Mouse (Mus musculus): Measurements from ENCODE around the gene Olfr410. TPM values are rescaled to one million over a fixed set of nuclear protein-coding genes. Genes with fewer than 3 reads are reported as not detected.
A peak's percentile ranks its signal among the peaks of the same experiment; 100 is the strongest.

Olfr410 gene
- not detected for total RNA-seq (2021)
- not detected in 2 replicates for polyA plus RNA-seq (2012; rRNA removed)
- long read RNA-seq = 0 reads

DNA sequence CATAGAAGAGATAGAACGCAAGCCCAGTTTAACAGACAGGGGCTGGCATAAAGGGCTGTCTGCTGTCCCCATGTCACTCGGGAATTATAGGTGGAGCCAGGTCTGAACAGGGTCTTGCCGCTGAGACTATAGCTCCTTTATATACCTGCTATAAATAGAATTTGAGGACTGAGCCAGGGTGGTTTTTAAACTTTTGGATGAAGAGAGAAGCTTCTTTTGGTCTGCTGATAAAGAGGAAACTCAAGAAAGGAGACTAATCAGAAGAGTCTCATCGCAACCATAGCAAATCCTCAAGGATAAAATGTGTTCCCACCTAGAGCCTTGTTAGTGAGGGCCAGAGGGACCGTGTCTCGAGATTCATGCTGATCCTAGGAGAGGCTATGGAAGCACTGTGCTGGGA, at the start of gene Olfr410:
Gene Olfr410, minus strand, starts transcription at position 101 of the 400 bp plus-strand sequence.
- intact Hi-C loops (cut with DNase I) = no loop called here
- H3K4me3 ChIP-seq = no peak within 1 kb of the TSS
- no peaks in the 10 kb centered on the region for H3K36me3 ChIP-seq (ENCODE audit: control insufficient read depth, insufficient read depth, low read length)
- DNase-seq = no peak
- H3K27me3 ChIP-seq (ENCODE audit: control insufficient read depth, insufficient read depth, low read length) = no peaks in the 10 kb centered on the region
- no peak for TF ChIP-seq POLR2A (IDR thresholded peaks at IDR 0.05; ENCODE audit: insufficient read depth, low read depth, low read length)
- TF ChIP-seq EP300 (IDR thresholded peaks at IDR 0.05; ENCODE audit: insufficient read depth, low read depth, low read length) = no peak
- TF ChIP-seq CTCF (IDR thresholded peaks at IDR 0.05) = no peak
- 67% methylated on average over 6 of the region's 6 CpGs for WGBS
- H3K4me1 ChIP-seq (ENCODE audit: control insufficient read depth, insufficient read depth, low read length) = no peaks in the 10 kb centered on the region
- no peaks in the 10 kb centered on the region for H3K79me2 ChIP-seq (replicated peaks; ENCODE audit: control insufficient read depth, insufficient read depth, low read length)
- no peak within 1 kb of the TSS for H3K27ac ChIP-seq
- no peak within 1 kb of the TSS for H3K9ac ChIP-seq (ENCODE audit: low read depth, low read length)

DNA sequence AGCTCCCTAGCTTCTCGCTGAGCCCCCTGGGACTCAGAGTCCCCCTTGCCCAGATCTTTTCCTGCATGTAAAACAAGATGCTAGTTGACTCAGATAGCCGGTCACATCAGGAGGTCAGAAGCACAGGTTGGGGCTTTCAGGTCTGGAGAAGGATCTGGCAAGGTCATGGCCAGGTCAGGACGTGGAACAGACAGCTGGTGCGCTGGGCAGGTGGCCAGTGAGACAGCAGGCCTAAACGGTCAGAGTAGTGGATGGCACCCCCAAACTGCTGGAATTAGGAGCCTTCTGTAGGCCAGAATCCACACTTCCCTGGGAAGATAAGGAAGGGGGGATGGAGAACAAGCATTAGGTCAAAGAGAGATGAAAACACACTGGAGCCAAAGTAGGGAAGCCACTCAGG, 49.4 kb upstream of the Olfr410 start:
- WGBS = 60% methylated on average over 5 of the region's 5 CpGs

DNA sequence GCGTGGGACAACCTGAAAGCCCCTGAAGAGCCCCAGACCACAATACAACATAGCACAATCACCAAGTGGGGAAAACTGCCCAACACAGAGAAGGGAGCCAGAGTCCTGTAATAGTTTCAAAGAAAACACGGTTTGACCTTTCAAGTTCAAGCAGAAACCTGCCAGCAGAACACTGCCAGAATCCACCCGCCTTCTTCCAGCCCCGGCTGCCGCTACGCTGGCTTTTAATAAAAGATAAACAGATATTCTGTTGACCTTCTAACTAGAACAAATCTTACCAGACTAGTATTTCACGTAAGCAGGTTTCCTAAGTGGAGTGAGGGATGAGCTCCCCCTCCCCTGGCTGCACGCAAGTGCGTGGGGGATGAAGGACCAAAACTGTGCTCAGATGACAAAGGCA, 47.8 kb upstream of the Olfr410 start:
- H3K9ac ChIP-seq (ENCODE audit: low read depth, low read length) = no peak overlapping the region
- H3K4me1 ChIP-seq (ENCODE audit: control insufficient read depth, insufficient read depth, low read length) = peaks cover 3% of the 10 kb centered on the region; the same call in 1 of the 2 replicates
- no peaks in the 10 kb centered on the region for H3K27me3 ChIP-seq (ENCODE audit: control insufficient read depth, insufficient read depth, low read length)
- H3K27ac ChIP-seq = peak overlapping the region; percentile 71
- H3K4me3 ChIP-seq = no peak overlapping the region
- WGBS = 49% methylated on average over 9 of the region's 9 CpGs
- no peaks in the 10 kb centered on the region for H3K36me3 ChIP-seq (ENCODE audit: control insufficient read depth, insufficient read depth, low read length)
- DNase-seq = peak; percentile 40 to 47
- TF ChIP-seq CTCF (IDR thresholded peaks at IDR 0.05) (no peak), EP300 (IDR thresholded peaks at IDR 0.05; ENCODE audit: insufficient read depth, low read depth, low read length) (no peak), POLR2A (IDR thresholded peaks at IDR 0.05; ENCODE audit: insufficient read depth, low read depth, low read length) (no peak)
- intact Hi-C loops (cut with DNase I) = loop anchor here (5.0 kb wide), 1 partner anchor 152 kb away; no protein-coding TSS in a partner anchor
- H3K79me2 ChIP-seq (replicated peaks; ENCODE audit: control insufficient read depth, insufficient read depth, low read length) = no peaks in the 10 kb centered on the region

More for the DNA sequence above, 49.4 kb upstream of the Olfr410 start:
- Histone ChIP-seq H3K27me3 (ENCODE audit: control insufficient read depth, insufficient read depth, low read length) (no peaks in the 10 kb centered on the region), H3K36me3 (ENCODE audit: control insufficient read depth, insufficient read depth, low read length) (no peaks in the 10 kb centered on the region), H3K27ac (peak overlapping the region; percentile 9; the same call in 1 of the 2 replicates), H3K9ac (ENCODE audit: low read depth, low read length) (no peak overlapping the region), H3K4me1 (ENCODE audit: control insufficient read depth, insufficient read depth, low read length) (peaks cover 3% of the 10 kb centered on the region; the same call in 1 of the 2 replicates), H3K79me2 (replicated peaks; ENCODE audit: control insufficient read depth, insufficient read depth, low read length) (no peaks in the 10 kb centered on the region), H3K4me3 (no peak overlapping the region)
- DNase-seq = peak in 1 of 2 experiments; percentile 27
- no peak for TF ChIP-seq EP300 (IDR thresholded peaks at IDR 0.05; ENCODE audit: insufficient read depth, low read depth, low read length)
- no peak for TF ChIP-seq CTCF (IDR thresholded peaks at IDR 0.05)
- no peak for TF ChIP-seq POLR2A (IDR thresholded peaks at IDR 0.05; ENCODE audit: insufficient read depth, low read depth, low read length)
- intact Hi-C loops (cut with DNase I) = loop anchor here (5.0 kb wide), 1 partner anchor 150 kb away; no protein-coding TSS in a partner anchor

DNA sequence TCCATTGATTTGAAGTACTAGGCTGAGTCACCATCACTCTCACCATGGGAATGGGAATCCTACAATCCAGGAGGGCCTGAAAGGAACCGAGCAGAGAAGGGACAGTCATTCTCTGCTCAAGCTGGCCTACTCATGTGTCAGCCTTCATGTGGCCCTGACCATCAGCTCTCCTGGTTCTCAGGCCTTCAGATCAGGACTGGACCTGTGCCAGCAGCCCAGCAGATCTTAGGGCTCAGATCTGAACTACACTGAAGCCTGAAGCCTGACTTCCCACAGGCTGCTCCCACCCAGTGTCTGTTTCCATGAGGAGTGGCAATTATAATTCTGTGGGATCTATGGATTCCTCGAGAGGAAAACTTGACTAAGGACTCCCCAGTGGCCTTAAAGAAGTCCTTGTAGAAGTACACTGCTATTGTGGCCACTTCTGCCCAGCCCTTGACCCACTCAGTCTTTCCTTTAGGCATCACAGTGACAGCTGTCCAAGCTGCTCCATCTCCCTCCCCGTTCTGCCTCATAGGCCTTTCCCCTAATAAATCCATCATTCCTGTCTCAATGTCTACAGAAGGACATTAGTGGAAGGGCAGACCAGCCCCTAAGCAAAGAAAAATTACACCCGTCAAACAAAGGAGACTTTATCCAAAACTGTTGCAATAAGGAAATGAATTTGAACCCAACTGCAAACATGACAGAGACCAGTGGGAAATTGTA, 41.5 kb upstream of the Olfr410 start:
- WGBS = 64% methylated on average over 4 of the region's 4 CpGs
- intact Hi-C loops (cut with DNase I) = no loop called here
- Histone ChIP-seq H3K27me3 (ENCODE audit: control insufficient read depth, insufficient read depth, low read length) (no peaks in the 10 kb centered on the region), H3K36me3 (ENCODE audit: control insufficient read depth, insufficient read depth, low read length) (no peaks in the 10 kb centered on the region), H3K79me2 (replicated peaks; ENCODE audit: control insufficient read depth, insufficient read depth, low read length) (no peaks in the 10 kb centered on the region), H3K9ac (ENCODE audit: low read depth, low read length) (no peak overlapping the region), H3K27ac (no peak overlapping the region), H3K4me1 (ENCODE audit: control insufficient read depth, insufficient read depth, low read length) (no peaks in the 10 kb centered on the region), H3K4me3 (no peak overlapping the region)
- no peak for DNase-seq
- no peak for TF ChIP-seq CTCF (IDR thresholded peaks at IDR 0.05)
- TF ChIP-seq POLR2A (IDR thresholded peaks at IDR 0.05; ENCODE audit: insufficient read depth, low read depth, low read length) = no peak
- no peak for TF ChIP-seq EP300 (IDR thresholded peaks at IDR 0.05; ENCODE audit: insufficient read depth, low read depth, low read length)

DNA sequence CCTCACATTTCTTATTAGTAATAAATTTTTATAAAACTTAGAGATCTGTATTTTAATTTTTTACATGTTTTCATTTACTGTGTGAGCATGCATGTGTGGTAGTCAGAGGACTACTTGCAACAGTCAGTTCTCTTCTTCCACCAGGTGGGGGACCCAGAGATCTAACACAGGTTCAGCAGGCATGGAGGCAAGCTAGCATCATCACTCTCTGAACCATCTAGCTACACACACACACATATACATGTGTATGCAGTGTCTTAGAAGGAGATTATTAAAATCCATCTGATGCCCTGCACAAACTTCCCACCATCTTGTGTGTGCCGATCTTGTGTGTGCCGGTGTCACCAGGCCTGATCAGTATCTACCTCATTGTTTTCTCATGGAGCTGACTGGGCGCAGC, 39.0 kb upstream of the Olfr410 start:
- Histone ChIP-seq H3K79me2 (replicated peaks; ENCODE audit: control insufficient read depth, insufficient read depth, low read length) (no peaks in the 10 kb centered on the region), H3K4me1 (ENCODE audit: control insufficient read depth, insufficient read depth, low read length) (no peaks in the 10 kb centered on the region), H3K36me3 (ENCODE audit: control insufficient read depth, insufficient read depth, low read length) (no peaks in the 10 kb centered on the region), H3K9ac (ENCODE audit: low read depth, low read length) (no peak overlapping the region), H3K27me3 (ENCODE audit: control insufficient read depth, insufficient read depth, low read length) (no peaks in the 10 kb centered on the region), H3K4me3 (no peak overlapping the region), H3K27ac (no peak overlapping the region)
- peak in 1 of 2 experiments; percentile 22 for DNase-seq
- TF ChIP-seq CTCF (IDR thresholded peaks at IDR 0.05) = peak; percentile 82
- no peak for TF ChIP-seq POLR2A (IDR thresholded peaks at IDR 0.05; ENCODE audit: insufficient read depth, low read depth, low read length)
- TF ChIP-seq EP300 (IDR thresholded peaks at IDR 0.05; ENCODE audit: insufficient read depth, low read depth, low read length) = peak; percentile 69
- WGBS = 69% methylated on average over 3 of the region's 3 CpGs
- intact Hi-C loops (cut with DNase I) = loop anchor here (1.0 to 2.0 kb wide), 2 partner anchors 149 to 170 kb away; no protein-coding TSS in a partner anchor

Measured in heart, adult 2 months (tissue).